Mouse (Mus musculus): ENCODE results near the gene Slc25a39.

DNA sequence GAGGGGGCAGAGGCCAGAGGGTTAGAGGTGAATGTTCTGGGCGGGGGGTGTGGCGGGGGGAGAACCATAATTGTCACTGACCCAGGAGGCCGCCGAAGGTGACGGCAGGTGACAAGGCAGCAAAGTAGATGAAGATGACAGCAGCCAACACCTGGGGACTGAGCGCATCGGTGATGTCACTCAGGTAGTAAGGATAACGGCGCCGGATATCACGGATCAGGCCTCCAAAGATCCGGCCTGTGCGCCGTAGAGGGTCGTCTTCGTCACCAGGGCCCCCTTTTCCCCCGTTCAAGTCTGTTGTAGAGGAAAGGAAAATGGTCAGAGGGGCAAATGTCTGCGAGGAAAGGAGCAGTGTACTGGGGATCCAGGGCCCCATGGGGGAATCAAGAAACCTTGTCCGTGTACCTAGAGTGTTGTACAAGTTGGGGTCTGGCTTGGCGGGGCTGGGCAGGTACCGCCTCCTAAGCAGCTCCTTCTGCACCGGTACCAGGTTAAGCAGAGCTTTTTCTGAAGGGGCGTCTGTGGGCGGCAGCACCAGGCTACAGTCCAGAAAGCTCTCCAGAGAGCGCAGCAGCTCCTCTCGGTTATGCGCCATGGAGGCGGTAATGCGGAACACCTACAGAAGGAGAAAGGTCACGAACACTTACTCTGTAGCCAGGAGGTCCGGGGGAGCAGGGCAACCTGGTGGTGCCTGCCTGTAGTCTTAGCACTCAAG, 51.0 kb downstream of the Slc25a39 start:
- TF ChIP-seq CTCF (IDR thresholded peaks at IDR 0.05 in 2 of 3, conservative IDR thresholded peaks at IDR 0.05 in 1 of 3; ENCODE audit: control insufficient read depth in 1 of 3, insufficient read depth in 1 of 3, low read depth in 2 of 3, low read length in 3 of 3, poor library complexity in 1 of 3, severe bottlenecking in 1 of 3) (no peak), MYC (IDR thresholded peaks at IDR 0.05; ENCODE audit: low read depth, low read length) (no peak), KAT2A (conservative IDR thresholded peaks at IDR 0.05; ENCODE audit: low read depth, low read length) (no peak), SMC3 (IDR thresholded peaks at IDR 0.05; ENCODE audit: low read depth, low read length) (no peak), ZNF384 (IDR thresholded peaks at IDR 0.05; ENCODE audit: low read depth, low read length) (no peak), USF1 (IDR thresholded peaks at IDR 0.05; ENCODE audit: low read depth, low read length) (no peak)

All from MEL (cell line).